ENCODE assay signal across 1 mouse cellular context in genomic region chr2:172413894-172414293, GRCm38 (mm10).
TF ChIP-seq lines count a peak whose summit lies in the region.

No protein-coding gene starts in this region.

TF ChIP-seq in CH12.LX, 34 proteins besides CTCF, POLR2A, EP300 and RAD21:
- TF ChIP-seq USF2 (conservative IDR thresholded peaks at IDR 0.05; ENCODE audit: low read depth, low read length) (peak; percentile 70), GABPA (IDR thresholded peaks at IDR 0.05; ENCODE audit: insufficient replicate concordance, low read depth, low read length) (no peak), MXI1 (IDR thresholded peaks at IDR 0.05; ENCODE audit: low read depth, low read length) (0 out of 2 replicates have a peak, but pooled peaks have one; percentile 57), ZNF384 (IDR thresholded peaks at IDR 0.05; ENCODE audit: low read depth, low read length) (no peak), TBP (conservative IDR thresholded peaks at IDR 0.05; ENCODE audit: low read depth, low read length) (no peak), JUND (conservative IDR thresholded peaks at IDR 0.05; ENCODE audit: low read depth, low read length) (no peak), MAFK (IDR thresholded peaks at IDR 0.05; ENCODE audit: insufficient replicate concordance, low read length) (no peak), HCFC1 (IDR thresholded peaks at IDR 0.05; ENCODE audit: low read depth, low read length) (0 out of 2 replicates have a peak, but pooled peaks have one; percentile 25), ZKSCAN1 (IDR thresholded peaks at IDR 0.05; ENCODE audit: borderline replicate concordance, low read depth, low read length) (no peak), USF1 (IDR thresholded peaks at IDR 0.05; ENCODE audit: low read depth, low read length) (peak; percentile 87), ZMIZ1 (IDR thresholded peaks at IDR 0.05; ENCODE audit: low read depth, low read length) (no peak), E2F4 (IDR thresholded peaks at IDR 0.05; ENCODE audit: insufficient replicate concordance, low read depth, low read length) (no peak), IRF4 (IDR thresholded peaks at IDR 0.05; ENCODE audit: low read depth, low read length) (peak; percentile 78), CHD2 (IDR thresholded peaks at IDR 0.05; ENCODE audit: low read length) (peak; percentile 66), JUN (IDR thresholded peaks at IDR 0.05; ENCODE audit: insufficient read depth, low read depth, low read length) (no peak), MYC (IDR thresholded peaks at IDR 0.05; ENCODE audit: low read depth, low read length) (peak; percentile 79), SIN3A (IDR thresholded peaks at IDR 0.05; ENCODE audit: low read length) (no peak), MEF2A (IDR thresholded peaks at IDR 0.05; ENCODE audit: borderline replicate concordance, low read depth, low read length) (peak; percentile 68; the same call in 1 of the 2 replicates), ETS1 (conservative IDR thresholded peaks at IDR 0.05; ENCODE audit: low read depth, low read length) (peak; percentile 88), SMC3 (IDR thresholded peaks at IDR 0.05; ENCODE audit: low read depth, low read length) (peak; percentile 13; the same call in 1 of the 2 replicates), KAT2A (IDR thresholded peaks at IDR 0.05; ENCODE audit: insufficient replicate concordance, low read length) (no peak), UBTF (IDR thresholded peaks at IDR 0.05; ENCODE audit: low read depth, low read length) (no peak), CHD1 (IDR thresholded peaks at IDR 0.05; ENCODE audit: low read depth, low read length) (no peak), PAX5 (IDR thresholded peaks at IDR 0.05; ENCODE audit: low read length) (no peak), ELF1 (IDR thresholded peaks at IDR 0.05; ENCODE audit: low read depth, low read length) (no peak), NELFE (IDR thresholded peaks at IDR 0.05; ENCODE audit: low read depth, low read length) (no peak), ZC3H11A (IDR thresholded peaks at IDR 0.05; ENCODE audit: low read depth, low read length) (no peak), MAX (IDR thresholded peaks at IDR 0.05; ENCODE audit: low read length) (peak; percentile 81), RCOR1 (conservative IDR thresholded peaks at IDR 0.05; ENCODE audit: low read depth, low read length) (no peak), MAZ (IDR thresholded peaks at IDR 0.05; ENCODE audit: low read depth, low read length) (peak; percentile 35; the same call in 1 of the 2 replicates), TCF12 (IDR thresholded peaks at IDR 0.05; ENCODE audit: low read depth, low read length) (peak; percentile 88), POLR2AphosphoS2 (IDR thresholded peaks at IDR 0.05; ENCODE audit: low read depth, low read length) (no peak), BHLHE40 (IDR thresholded peaks at IDR 0.05; ENCODE audit: low read depth, low read length) (peak; percentile 92), NRF1 (IDR thresholded peaks at IDR 0.05; ENCODE audit: low read depth, low read length) (no peak)
